In the genomic region with DNA sequence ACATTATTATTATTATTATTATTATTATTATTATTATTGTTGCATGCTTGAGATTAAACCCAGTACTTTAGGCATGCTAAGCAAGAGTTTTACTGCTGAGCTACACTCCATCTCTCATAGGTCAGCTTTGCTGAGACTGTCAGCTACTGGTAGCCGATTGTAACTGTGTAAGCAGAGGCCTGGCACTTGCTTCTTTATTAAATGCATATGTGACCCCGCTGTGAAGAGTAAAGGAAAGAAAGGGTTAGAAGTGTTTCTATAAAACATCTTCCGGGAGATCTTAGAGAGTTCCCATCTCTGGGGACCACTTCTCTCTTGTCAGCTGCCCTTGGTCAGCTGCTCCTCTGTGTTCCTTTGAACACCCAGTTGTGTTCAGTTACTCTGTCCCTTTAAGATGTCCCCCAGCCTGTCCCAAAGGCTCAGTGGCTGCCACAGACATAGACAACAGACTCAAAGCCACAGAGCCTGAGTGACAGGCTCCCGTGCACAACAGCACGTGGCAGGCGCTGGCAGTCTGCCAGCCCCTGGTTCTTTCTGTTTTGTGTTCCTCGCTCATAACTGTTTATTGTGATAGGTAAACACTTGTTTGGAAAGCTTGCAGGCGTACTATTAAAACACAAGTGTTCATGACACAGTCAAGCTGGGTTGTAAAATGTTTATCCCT, we compare ENCODE assay signal across 8 mouse cellular contexts.
A peak's percentile ranks its signal among the peaks of the same experiment; 100 is the strongest.
DNase-seq lines count a peak whose midpoint lies in the region; ATAC-seq lines count a peak whose summit lies in the region.

No protein-coding gene starts in this region.

- peaks cover 8% of the 10 kb centered on the region for H3K4me1 ChIP-seq in forebrain, embryonic 10.5 days
- H3K4me1 ChIP-seq in hindbrain, embryonic 15.5 days (replicated peaks), result peaks cover 5% of the 10 kb centered on the region

- intact Hi-C loops in gastrocnemius, postnatal 14 days (cut with DNase I; ENCODE audit: low total_unique reads), result no loop called here

- H3K9me3 ChIP-seq in forebrain, embryonic 10.5 days, result no peaks in the 10 kb centered on the region
- no peaks in the 10 kb centered on the region for H3K9me3 ChIP-seq in hindbrain, embryonic 15.5 days

- peak overlapping the region; percentile 48 for H3K27ac ChIP-seq in forebrain, embryonic 10.5 days
- no peak overlapping the region for H3K27ac ChIP-seq in hindbrain, embryonic 15.5 days (replicated peaks)

- DNase-seq in cerebellum, postnatal 14 days, result peak; percentile 43 to 49
- DNase-seq in cerebellum, adult 9-10 months, result no peak
- DNase-seq in MN1 (ENCODE audit: low spot score), result peak; percentile 41
- DNase-seq in forebrain, embryonic 10.5 days (ENCODE audit: extremely low spot score, low spot score), result peak; percentile 23
- peak; percentile 71 for DNase-seq in lung, postnatal 10 days
- no peak for DNase-seq in c-Kit-positive CD71-positive TER-119-positive erythroid progenitor cells, embryonic 14.5 days (ENCODE audit: low spot score)
- no peak for DNase-seq in gastrocnemius, postnatal 14 days

- no peak overlapping the region for H3K4me2 ChIP-seq in hindbrain, embryonic 15.5 days

- no peaks in the 10 kb centered on the region for H3K27me3 ChIP-seq in forebrain, embryonic 10.5 days (ENCODE audit: poor library complexity, severe bottlenecking)
- H3K27me3 ChIP-seq in hindbrain, embryonic 15.5 days, result no peaks in the 10 kb centered on the region

- ATAC-seq in hindbrain, embryonic 15.5 days (ENCODE audit: low FRiP score, low read depth), result peak; percentile 77; the same call in 1 of the 2 replicates

- H3K36me3 ChIP-seq in forebrain, embryonic 10.5 days (replicated peaks), result no peaks in the 10 kb centered on the region
- no peaks in the 10 kb centered on the region for H3K36me3 ChIP-seq in hindbrain, embryonic 15.5 days

- H3K9ac ChIP-seq in hindbrain, embryonic 15.5 days, result no peak overlapping the region

- 62% methylated on average over 8 of the region's 8 CpGs for WGBS in forebrain, embryonic 10.5 days
- 28% methylated on average over 8 of the region's 8 CpGs for WGBS in hindbrain, embryonic 15.5 days

- no peak overlapping the region for H3K4me3 ChIP-seq in forebrain, embryonic 10.5 days
- H3K4me3 ChIP-seq in hindbrain, embryonic 15.5 days, result no peak overlapping the region

Comparison
In these comparisons a context has a peak if more than half of its experiments do, and no peak if none do; other contexts are left out.
1. DNase-seq: peak in cerebellum, postnatal 14 days (2 of 2), MN1 (single experiment), forebrain, embryonic 10.5 days (single experiment) and lung, postnatal 10 days (single experiment); none in cerebellum, adult 9-10 months (single experiment), c-Kit-positive CD71-positive TER-119-positive erythroid progenitor cells, embryonic 14.5 days (single experiment) and gastrocnemius, postnatal 14 days (single experiment).